Mouse (Mus musculus): Measurements from ENCODE around the gene AI597479.
"Not testable (repeated sequence)": the region's sequence is repeated elsewhere in the genome, so short reads cannot be mapped to it uniquely, and the experiment has no call there.

Gene AI597479

GRCm38 (mm10) chr1:43127196-43127595, 28.7 kb downstream of the AI597479 start:
- DNase-seq, result no peak

DNA sequence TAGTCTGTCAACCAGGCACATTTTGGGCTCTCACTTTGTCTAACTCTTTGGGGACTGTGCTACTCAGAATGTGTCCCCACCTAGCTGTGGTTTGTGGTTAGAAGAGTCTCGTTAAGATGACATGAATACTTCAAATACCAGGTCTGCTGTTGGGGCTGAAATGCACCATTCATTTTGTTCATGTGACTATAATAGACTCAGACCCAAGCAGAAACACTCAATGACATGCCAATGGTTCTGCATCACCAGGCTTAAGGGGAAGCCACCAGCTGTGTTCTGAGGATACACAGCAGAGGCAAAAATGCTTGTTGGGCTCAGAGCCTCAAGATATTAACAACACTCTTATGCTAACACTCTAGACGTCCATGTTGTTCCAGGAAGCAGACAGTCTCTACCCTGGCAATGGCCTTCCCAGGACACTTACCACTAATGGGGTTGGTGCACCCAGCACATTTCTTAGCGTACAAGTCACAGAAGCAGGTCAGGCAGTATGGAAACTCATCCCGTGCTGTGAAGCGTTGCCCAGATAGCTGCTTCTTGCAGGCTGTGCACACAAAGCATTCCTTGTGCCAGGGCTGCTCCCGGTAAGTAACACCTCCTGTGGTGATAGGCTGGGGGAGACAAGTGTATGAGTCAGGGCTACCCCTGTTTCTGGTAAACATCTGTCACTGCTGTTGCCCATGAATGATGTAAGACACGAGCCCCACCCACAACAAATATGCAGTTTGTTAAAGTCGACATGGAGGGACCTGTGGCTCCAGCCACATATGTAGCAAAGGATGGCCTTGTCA, 29.5 kb downstream of the AI597479 start:
- DNase-seq, result peak; percentile 8

- no peak for DNase-seq
These were observed 31.9 kb downstream of the AI597479 start for GRCm38 (mm10) chr1:43130219-43130981.

DNA sequence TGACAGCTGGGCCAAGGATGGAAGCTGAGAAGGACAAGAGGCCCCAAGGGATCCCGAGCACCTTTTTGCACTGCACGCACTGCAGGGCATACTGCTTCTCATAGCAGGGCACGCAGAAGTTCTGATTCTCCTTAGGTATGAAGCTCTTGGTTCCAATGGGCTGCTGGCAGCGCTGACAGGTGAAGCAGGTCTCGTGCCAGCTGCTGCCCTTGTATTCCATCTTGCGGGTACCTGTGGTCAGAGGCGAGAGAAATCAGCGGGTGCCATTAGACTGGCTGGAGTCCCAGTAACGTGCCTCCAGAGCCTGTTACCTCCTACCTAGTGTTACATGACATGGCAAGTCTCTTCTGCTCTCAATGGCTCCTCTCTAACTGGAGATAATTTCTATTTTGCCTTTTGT, 33.1 kb downstream of the AI597479 start:
- DNase-seq, result no peak

DNA sequence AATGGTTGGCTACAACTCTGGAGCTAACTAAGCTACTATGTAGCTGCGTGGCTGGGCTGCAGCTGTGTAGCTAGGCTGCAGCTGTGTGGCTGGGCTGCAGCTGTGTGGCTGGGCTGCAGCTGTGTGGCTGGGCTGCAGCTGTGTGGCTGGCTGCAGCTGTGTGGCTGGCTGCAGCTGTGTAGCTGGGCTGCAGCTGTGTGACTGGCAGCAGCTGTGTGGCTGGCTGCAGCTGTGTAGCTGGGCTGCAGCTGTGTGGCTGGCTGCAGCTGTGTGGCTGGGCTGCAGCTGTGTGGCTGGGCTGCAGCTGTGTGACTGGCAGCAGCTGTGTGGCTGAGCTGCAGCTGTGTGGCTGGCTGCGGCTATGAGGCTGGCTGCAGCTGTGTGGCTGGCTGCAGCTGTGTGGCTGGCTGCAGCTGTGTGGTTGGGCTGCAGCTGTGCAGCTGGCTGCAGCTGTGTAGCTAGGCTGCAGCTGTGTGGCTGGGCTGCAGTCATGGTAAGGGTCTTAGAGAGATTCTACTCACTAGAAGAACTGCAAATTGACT, 38.0 kb downstream of the AI597479 start:
- not testable (repeated sequence) for DNase-seq

- no peak for DNase-seq
These were observed 38.8 kb downstream of the AI597479 start for GRCm38 (mm10) chr1:43137334-43137733.

DNA sequence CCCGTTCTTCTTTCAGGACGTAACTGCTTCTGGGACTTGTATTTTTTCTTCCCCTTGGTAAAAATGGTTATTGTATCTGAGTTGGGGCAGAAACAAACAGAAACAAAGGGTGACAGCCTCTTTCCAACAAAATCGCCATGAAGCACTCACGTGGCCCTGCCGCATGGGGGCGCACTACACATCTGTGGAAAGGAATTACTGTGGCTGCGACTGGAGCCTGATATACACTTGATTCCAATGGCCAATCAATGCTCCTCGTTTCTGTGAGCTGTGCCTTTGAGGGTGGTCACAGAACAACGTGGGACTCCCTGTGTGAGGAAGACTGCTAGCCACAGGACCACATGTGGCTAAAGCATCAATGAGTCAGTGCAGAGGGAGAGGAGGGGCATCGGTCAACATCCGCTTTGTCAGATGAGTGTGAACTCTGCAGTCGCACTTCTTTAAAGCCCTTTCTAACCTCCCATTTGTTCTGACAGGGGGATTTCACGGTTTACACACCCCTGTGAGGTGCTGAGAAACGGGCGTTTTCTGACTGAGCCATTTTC, 39.8 kb downstream of the AI597479 start:
- DNase-seq, result no peak

- DNase-seq, result peak; percentile 91
These were observed 41.2 kb downstream of the AI597479 start for GRCm38 (mm10) chr1:43139587-43140266.

DNA sequence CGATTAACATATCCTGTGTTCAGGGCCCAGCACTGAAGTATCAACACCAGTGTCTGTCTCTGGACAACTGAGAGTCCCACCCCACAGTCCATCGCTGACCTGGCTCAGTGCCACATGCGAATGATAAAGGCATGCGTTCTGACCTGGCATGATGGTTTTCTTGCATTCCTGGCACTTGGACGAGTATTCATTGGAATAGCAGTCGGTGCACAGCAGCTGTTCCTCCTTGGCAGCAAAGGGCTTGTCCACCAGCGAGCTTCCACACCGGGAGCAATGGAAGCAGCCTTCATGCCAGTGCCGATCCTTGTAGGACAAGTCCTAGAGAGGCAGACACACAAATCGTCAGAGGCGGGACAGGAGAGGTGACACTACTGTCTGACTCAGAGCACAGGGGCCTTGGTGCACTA, 43.0 kb downstream of the AI597479 start:
- DNase-seq, result peak; percentile 19

- DNase-seq, result no peak
These were observed 44.3 kb downstream of the AI597479 start for GRCm38 (mm10) chr1:43142849-43143248.

- peak; percentile 38 for DNase-seq
These were observed 44.8 kb downstream of the AI597479 start for GRCm38 (mm10) chr1:43143284-43143683.

DNA sequence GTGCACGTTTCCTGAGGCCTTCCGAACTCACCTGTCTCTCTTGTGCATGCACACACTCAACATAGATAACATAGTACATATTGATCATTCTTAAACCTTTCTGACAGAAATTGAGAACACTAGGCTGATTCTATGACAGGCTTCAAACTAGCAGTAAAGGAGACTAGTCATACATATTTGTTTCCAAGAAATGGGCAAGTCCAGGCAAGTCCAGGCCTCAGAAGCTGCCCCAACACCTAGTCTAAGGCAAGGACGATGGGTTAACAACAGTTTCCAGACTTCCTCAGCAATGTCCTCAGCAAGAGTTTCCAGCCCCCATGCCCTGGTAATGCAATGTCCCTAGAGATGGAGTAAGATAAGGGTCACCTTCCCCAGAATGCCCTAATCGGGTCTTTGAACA, 45.3 kb downstream of the AI597479 start:
- DNase-seq, result no peak

GRCm38 (mm10) chr1:43144338-43144906, 45.9 kb downstream of the AI597479 start:
- no peak for DNase-seq

GRCm38 (mm10) chr1:43145388-43145787, 46.9 kb downstream of the AI597479 start:
- DNase-seq, result no peak

- DNase-seq, result no peak
These were observed 49.0 kb downstream of the AI597479 start for GRCm38 (mm10) chr1:43147474-43147873.

- no peak for DNase-seq
These were observed 51.7 kb downstream of the AI597479 start for GRCm38 (mm10) chr1:43150225-43150624.

DNA sequence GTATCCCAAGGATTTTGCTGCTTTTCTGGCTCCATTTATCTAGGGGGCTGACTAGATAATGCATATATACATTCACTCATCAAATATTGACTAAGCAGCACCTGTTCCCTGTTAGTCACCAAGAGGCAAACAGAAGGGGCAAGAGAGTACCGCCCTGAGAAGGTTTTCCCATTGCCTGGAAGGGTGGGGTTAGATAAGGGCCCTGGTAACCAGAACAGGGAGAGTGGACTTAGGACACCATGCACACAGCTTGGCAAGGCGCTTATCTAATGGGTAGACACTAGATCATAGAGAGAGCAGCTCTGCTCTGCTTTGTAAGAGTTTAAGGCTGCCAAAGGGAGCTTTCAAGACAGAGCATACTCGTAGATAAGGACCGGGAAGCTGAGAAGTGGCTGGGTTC, 54.1 kb downstream of the AI597479 start:
- no peak for DNase-seq

GRCm38 (mm10) chr1:43153538-43153937, 55.0 kb downstream of the AI597479 start:
- no peak for DNase-seq

DNA sequence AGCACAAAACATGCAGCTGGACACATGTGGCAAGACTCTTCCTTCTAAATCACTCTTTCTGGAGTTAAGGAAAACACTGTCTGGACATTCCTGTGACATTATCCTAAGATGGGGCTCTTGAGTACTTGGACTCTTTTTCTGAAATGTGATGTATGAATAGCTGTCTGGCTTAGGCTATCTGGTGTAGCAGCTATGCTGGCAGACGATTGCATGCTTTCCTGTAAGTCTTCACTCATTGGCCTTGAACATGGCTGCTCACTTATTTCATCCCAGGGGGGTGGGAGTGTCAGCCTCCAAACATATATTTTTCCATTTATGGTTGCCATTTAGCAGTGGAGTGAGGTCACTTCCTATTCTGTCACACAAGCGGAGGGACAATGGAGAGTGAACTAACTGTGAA, 56.0 kb downstream of the AI597479 start:
- no peak for DNase-seq

DNA sequence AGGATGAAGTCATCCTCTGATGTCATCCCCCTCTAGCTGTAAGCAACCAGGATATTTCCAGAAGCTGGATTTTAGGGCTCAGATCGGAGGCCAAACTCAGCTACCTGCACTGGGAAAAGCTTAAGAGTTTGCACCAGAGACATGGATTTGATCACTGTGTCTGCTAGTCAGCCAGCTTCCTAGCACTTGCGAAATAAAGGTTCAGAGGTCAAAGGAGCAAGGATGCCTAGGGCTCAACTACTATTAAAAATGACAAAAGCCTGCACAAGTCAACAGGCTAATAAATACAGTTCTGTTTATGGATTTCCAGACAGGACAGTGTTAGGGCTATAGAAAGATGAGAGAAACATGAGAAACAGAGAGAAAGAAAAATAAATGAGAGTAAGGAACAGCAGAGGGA, 59.4 kb downstream of the AI597479 start:
- no peak for DNase-seq

- DNase-seq, result no peak
These were observed 60.9 kb downstream of the AI597479 start for GRCm38 (mm10) chr1:43159429-43159828.

DNA sequence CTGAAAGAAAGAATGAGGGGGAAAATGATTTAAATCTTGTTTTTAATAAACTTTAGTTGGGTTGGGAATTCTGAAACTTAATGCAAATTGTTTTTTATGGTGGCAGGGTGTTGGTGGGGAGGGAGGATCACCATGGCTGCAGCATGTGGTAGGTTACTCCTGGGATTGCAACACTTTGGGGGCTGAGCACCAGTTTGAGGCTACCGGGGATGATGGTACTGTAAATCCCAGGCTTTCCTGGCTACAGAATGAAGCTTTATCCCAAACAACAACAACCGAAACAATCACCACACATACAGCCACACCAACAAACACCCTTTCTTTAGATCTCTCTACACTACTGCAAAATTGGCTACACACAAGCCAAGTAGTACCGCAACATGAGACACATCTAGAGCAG, 63.9 kb downstream of the AI597479 start:
- DNase-seq, result no peak

DNA sequence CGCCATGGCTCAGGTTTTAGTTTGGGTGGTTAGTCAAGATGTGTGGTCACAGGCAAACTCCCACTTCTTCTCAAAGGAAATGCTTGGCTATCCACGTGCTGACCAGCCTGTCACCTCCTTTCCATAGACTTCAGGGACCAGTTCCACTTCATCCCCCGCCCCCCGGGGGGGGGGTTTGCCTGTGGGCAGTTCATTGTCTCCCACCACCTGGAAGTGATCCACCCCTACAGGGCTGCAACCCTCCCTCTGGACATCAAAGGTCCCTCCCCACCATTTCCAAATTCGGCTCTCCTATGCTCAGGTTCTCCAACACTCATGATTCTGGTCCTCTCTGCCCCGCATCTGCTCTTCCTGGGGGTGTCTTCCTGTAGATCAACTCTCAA, 64.6 kb downstream of the AI597479 start:
- no peak for DNase-seq
